Mouse (Mus musculus) limb, embryonic 13.5 days (tissue): ENCODE data around the gene Casc1. TPM values are rescaled to one million over a fixed set of nuclear protein-coding genes. Genes with fewer than 3 reads are reported as not detected.

Experiments
- ATAC-seq: fragments of 200-750 bp; cut with Nextera tagmentation; 2 replicates; pipeline ENCODE4 v1.8.0; 2017; ENCODE audit warnings: low read depth, moderate number of reproducible peaks, moderate TSS enrichment; ENCODE audit not compliant: low FRiP score
- H3K27ac ChIP-seq: fragments of 300-500 bp; sonication (generic); 2 replicates; pipeline ENCODE4 v1.5.1; 2015; ENCODE audit warnings: inconsistent platforms, mild to moderate bottlenecking, moderate library complexity
- H3K27me3 ChIP-seq: fragments of 300-500 bp; sonication (generic); 2 replicates; pipeline ENCODE4 v1.6.1; 2015; ENCODE audit warnings: mild to moderate bottlenecking, inconsistent platforms
- H3K36me3 ChIP-seq: fragments of 300-500 bp; sonication (generic); 2 replicates; pipeline ENCODE4 v1.6.1; 2015; ENCODE audit warnings: inconsistent platforms, mild to moderate bottlenecking, moderate library complexity
- H3K4me1 ChIP-seq: fragments of 300-500 bp; sonication (generic); 2 replicates; pipeline ENCODE4 v1.6.1; 2015; ENCODE audit warnings: inconsistent platforms
- H3K4me2 ChIP-seq: fragments of 300-500 bp; sonication (generic); replicated peaks from 2 replicates; pipeline ENCODE4 v1.6.1; 2015; ENCODE audit warnings: inconsistent platforms, mild to moderate bottlenecking, moderate library complexity
- H3K4me3 ChIP-seq: fragments of 300-500 bp; sonication (generic); 2 replicates; pipeline ENCODE4 v1.5.1; 2015; ENCODE audit warnings: moderate library complexity, mild to moderate bottlenecking, inconsistent platforms
- H3K9ac ChIP-seq: fragments of 300-500 bp; sonication (generic); 2 replicates; pipeline ENCODE4 v1.6.1; 2015; ENCODE audit warnings: mild to moderate bottlenecking, inconsistent platforms
- H3K9me3 ChIP-seq: fragments of 300-500 bp; sonication (generic); 2 replicates; pipeline ENCODE4 v1.6.1; 2016; ENCODE audit warnings: inconsistent platforms
- WGBS: fragments of 180-500 bp; shearing (Covaris S2); methylation state at CpG from one replicate; pipeline ENCODE4 v1.1.7; 2015; 5-methylcytosine and 5-hydroxymethylcytosine counted together
- polyA plus RNA-seq: library from polyadenylated mRNA; unstranded; fragments of >200 nt; fragmentation: Nextera tagmentation; extraction: Ambion mirVana; gene quantifications from 2 replicates; pipeline ENCODE4 v1.2.1, GENCODE M21; 2015

The Casc1 gene
- polyA plus RNA-seq, 1 experiment from 2014 or later = 0.46 TPM

DNA sequence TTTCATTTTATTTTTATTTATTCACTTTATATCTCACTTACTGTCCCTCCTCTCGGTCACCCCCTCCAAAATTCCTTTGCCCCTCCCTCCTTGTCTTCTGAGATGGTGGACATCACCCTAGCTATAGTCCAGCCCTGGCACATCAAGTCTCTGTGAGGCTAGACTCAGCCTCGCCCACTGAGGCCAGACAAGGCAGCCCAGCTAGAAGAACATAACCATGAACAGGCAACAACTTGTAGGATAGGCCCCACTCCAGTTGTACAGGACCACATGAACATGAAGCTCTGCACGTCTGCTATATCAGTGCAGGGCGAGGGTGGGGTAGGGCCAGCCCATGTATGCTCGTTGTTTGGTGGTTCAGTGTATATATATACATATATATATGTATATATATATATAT, 78.8 kb downstream of the Casc1 start:
- H3K9me3 ChIP-seq = no peaks in the 10 kb centered on the region; the same call in 1 of the 2 replicates
- ATAC-seq = no peak

DNA sequence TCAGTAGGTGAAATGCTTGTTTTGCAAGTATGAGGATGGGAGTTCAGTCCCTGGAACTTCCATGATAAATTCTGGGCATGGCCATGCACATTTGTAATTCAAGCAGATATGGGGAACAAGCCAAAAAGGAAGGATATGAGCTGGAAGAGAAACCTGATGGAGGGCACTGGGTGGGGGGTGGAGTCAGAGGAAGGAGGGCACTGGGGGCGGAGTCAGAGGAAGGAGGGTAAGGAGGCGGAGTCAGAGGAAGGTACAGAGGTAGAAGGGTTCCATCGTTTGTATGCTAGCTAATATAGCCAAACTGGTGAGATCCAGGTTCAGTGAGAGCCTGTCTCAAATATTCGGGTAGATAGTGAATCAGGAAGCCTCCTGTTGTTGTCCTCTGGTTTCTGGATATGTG, 81.2 kb downstream of the Casc1 start:
- no peak overlapping the region for H3K4me3 ChIP-seq
- H3K27me3 ChIP-seq = no peaks in the 10 kb centered on the region
- H3K36me3 ChIP-seq = no peaks in the 10 kb centered on the region
- no peak overlapping the region for H3K27ac ChIP-seq
- H3K4me1 ChIP-seq = no peaks in the 10 kb centered on the region
- no peaks in the 10 kb centered on the region; the same call in 1 of the 2 replicates for H3K9me3 ChIP-seq
- H3K9ac ChIP-seq = no peak overlapping the region
- no peak for ATAC-seq
- H3K4me2 ChIP-seq = no peak overlapping the region
- 77% methylated on average over 4 of the region's 4 CpGs for WGBS

More for the DNA sequence above, 78.8 kb downstream of the Casc1 start:
- Histone ChIP-seq H3K9ac (no peak overlapping the region), H3K4me1 (no peaks in the 10 kb centered on the region), H3K27me3 (no peaks in the 10 kb centered on the region), H3K4me3 (no peak overlapping the region), H3K4me2 (no peak overlapping the region), H3K27ac (no peak overlapping the region), H3K36me3 (no peaks in the 10 kb centered on the region)
- 84% methylated on average over 5 of the region's 5 CpGs for WGBS

DNA sequence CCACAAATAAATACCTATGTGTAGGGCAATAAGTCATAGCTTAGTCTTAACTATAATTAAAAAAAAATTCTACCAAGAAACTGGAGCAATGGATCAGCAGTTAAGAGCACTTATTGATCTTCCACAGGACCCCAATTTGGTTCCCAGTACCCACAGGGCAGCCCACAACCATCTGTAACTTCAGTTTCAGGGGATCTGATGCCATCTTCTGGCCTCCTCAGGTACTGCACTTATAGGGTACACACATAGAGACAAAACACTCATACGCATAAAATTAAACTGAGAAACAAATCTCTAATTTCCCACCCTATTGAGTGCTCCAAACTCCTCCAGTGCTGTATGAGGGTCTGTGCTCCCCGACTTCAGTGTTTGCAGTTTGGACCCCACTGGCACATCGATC, 83.2 kb downstream of the Casc1 start:
- Histone ChIP-seq H3K4me1 (peaks cover 6% of the 10 kb centered on the region; the same call in 1 of the 2 replicates), H3K36me3 (no peaks in the 10 kb centered on the region), H3K27ac (no peak overlapping the region), H3K4me3 (no peak overlapping the region), H3K9me3 (no peaks in the 10 kb centered on the region; the same call in 1 of the 2 replicates), H3K27me3 (no peaks in the 10 kb centered on the region), H3K4me2 (no peak overlapping the region), H3K9ac (no peak overlapping the region)
- no peak for ATAC-seq
- 90% methylated on average over 3 of the region's 3 CpGs for WGBS

DNA sequence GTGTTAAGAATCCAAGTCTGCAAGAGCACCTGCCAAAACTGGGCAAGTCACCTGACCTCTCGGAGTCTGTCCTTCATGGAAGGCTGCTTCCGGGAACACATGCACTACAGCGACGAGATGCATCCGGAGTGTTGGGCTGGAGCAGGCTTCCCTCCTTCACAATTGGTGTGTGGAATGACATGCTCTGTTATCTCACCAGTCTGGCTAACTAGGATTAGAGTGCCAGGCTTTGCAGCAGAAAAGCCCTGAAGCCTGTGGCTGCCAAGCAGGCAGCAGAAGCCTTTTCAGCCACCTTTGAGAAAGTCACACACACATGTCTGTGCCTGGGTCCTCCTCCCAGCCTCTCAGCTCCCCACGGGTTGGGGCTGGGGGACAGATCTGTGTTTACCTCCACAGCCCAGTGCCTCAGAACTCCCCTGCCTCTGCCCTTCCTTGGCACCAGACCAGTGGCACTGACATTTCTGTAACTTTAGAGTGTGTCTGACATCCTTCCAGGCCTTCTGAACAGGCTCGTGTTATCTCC, 85.2 kb downstream of the Casc1 start:
- Histone ChIP-seq H3K4me3 (no peak overlapping the region), H3K36me3 (no peaks in the 10 kb centered on the region), H3K4me1 (peaks cover 20% of the 10 kb centered on the region; the same call in 1 of the 2 replicates), H3K9ac (no peak overlapping the region), H3K27ac (no peak overlapping the region), H3K27me3 (no peaks in the 10 kb centered on the region), H3K9me3 (no peaks in the 10 kb centered on the region; the same call in 1 of the 2 replicates), H3K4me2 (no peak overlapping the region)
- WGBS = 67% methylated on average over 7 of the region's 7 CpGs
- ATAC-seq = no peak

Other genes with a start within 250 kb of the Casc1 start
- 36.9 and 40.1 TPM in 2 replicates for gene Bcat1, start 134.8 kb downstream of the Casc1 start, polyA plus RNA-seq
- gene Lrmp, start 95.4 kb downstream of the Casc1 start, polyA plus RNA-seq = 2.6 and 3.6 TPM in 2 replicates
- 30.4 and 33.5 TPM in 2 replicates for gene Etfrf1, start 129 bp upstream of the Casc1 start, polyA plus RNA-seq
- 68.6 and 74.9 TPM in 2 replicates for gene Kras, start 39.2 kb upstream of the Casc1 start, polyA plus RNA-seq